ENCODE assay signal across 7 mouse cellular contexts in the genomic region with DNA sequence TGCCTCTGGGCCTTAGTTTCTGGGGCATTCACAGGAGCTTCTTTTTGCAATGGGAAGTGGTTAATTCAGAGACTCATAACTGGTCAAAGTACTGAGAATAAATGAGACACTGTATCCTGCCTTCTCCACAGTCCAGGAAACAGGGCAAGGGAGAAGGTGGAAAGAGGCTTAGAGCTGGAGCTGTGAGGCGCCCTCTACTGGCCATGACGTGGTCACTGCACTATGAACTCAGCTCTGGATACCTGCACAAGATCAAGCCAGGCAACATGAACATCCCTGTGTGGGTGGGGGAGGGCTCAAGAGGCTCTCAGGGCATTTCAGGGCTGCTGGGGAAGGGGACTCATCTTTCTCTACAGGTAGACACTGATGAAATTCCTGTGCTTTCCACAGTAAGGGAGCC. TPM values are rescaled to one million over a fixed set of nuclear protein-coding genes. Genes with fewer than 3 reads are reported as not detected.
DNase-seq lines count a peak whose midpoint lies in the region; ATAC-seq and TF ChIP-seq lines count a peak whose summit lies in the region.

No protein-coding gene starts in this region.

- H3K4me2 ChIP-seq in liver, embryonic 11.5 days: no peak overlapping the region
- H3K4me2 ChIP-seq in lung, postnatal 0 days (replicated peaks; ENCODE audit: low read depth, low read length): no peak overlapping the region

- no peaks in the 10 kb centered on the region for H3K9me3 ChIP-seq in liver, embryonic 11.5 days (ENCODE audit: control insufficient read depth, low read length)
- H3K9me3 ChIP-seq in lung, postnatal 0 days (ENCODE audit: low read length): no peaks in the 10 kb centered on the region

- H3K4me1 ChIP-seq in liver, embryonic 11.5 days (replicated peaks; ENCODE audit: control insufficient read depth, insufficient read depth, low read length): no peaks in the 10 kb centered on the region
- no peaks in the 10 kb centered on the region for H3K4me1 ChIP-seq in lung, postnatal 0 days (ENCODE audit: insufficient read depth, low read depth, low read length)

- no peak overlapping the region for H3K27ac ChIP-seq in liver, embryonic 11.5 days (ENCODE audit: low read depth, low read length)
- no peak overlapping the region for H3K27ac ChIP-seq in lung, postnatal 0 days (ENCODE audit: low read length)

- no peak overlapping the region for H3K4me3 ChIP-seq in liver, embryonic 11.5 days (ENCODE audit: low read depth, low read length)
- H3K4me3 ChIP-seq in lung, postnatal 0 days (ENCODE audit: low read depth, low read length): no peak overlapping the region

- no peak for ATAC-seq in liver, embryonic 11.5 days (replicated peaks; ENCODE audit: low FRiP score)
- peak; percentile 93 for ATAC-seq in common myeloid progenitor, adult 5-6 weeks (replicated peaks; ENCODE audit: low read depth, poor library complexity, severe bottlenecking)
- ATAC-seq in lung, postnatal 0 days: no peak

- peak; percentile 70 for TF ChIP-seq CTCF in lung, postnatal 0 days (IDR thresholded peaks at IDR 0.05)

- WGBS in liver, embryonic 11.5 days: 0% methylated on average over 2 of the region's 2 CpGs
- 10% methylated on average over 2 of the region's 2 CpGs for WGBS in lung, postnatal 0 days

- TF ChIP-seq EP300 in lung, postnatal 0 days (IDR thresholded peaks at IDR 0.05): no peak

- H3K9ac ChIP-seq in liver, embryonic 11.5 days (ENCODE audit: low read depth, low read length): no peak overlapping the region
- H3K9ac ChIP-seq in lung, postnatal 0 days (replicated peaks; ENCODE audit: low read depth): no peak overlapping the region

- H3K36me3 ChIP-seq in liver, embryonic 11.5 days (ENCODE audit: control insufficient read depth, insufficient read depth, low read length): no peaks in the 10 kb centered on the region
- no peaks in the 10 kb centered on the region for H3K36me3 ChIP-seq in lung, postnatal 0 days (ENCODE audit: insufficient read depth, low read length)

- no peaks in the 10 kb centered on the region for H3K27me3 ChIP-seq in liver, embryonic 11.5 days (replicated peaks; ENCODE audit: control insufficient read depth, insufficient read depth, low read length)
- no peaks in the 10 kb centered on the region for H3K27me3 ChIP-seq in lung, postnatal 0 days (replicated peaks; ENCODE audit: insufficient read depth, low read length)

- peak; percentile 19 for DNase-seq in liver
- no peak for DNase-seq in liver, embryonic 11.5 days (ENCODE audit: low spot score)
- DNase-seq in T-cell, adult 2 months (ENCODE audit: low spot score): peak; percentile 10
- peak; percentile 29 for DNase-seq in lung, postnatal 0 days (ENCODE audit: low spot score)
- DNase-seq in yolk sac, embryonic 10.5 days (ENCODE audit: low spot score): no peak
- no peak for DNase-seq in frontal cortex, postnatal 10 days (ENCODE audit: low spot score in 2 of 2)

RNA-seq across cellular contexts. Expression of a gene that starts 7.7 kb away (rescaled TPM):
- 3.0 and 3.1 TPM in 2 replicates for polyA plus RNA-seq in liver, embryonic 11.5 days (2014; fragmentation: Nextera tagmentation; extraction: Ambion mirVana)
- total RNA-seq in common myeloid progenitor, adult 5-6 weeks (2017): 8.3 and 8.6 TPM in 2 replicates
- 8.9 and 9.9 TPM in 2 replicates for polyA plus RNA-seq in lung, postnatal 0 days (2015; fragmentation: Nextera tagmentation; extraction: Ambion mirVana)

RNA-seq across cellular contexts. Expression of a gene that starts 33.0 kb away (rescaled TPM):
- 97.7 and 100 TPM in 2 replicates for polyA plus RNA-seq in liver, embryonic 11.5 days (2014; fragmentation: Nextera tagmentation; extraction: Ambion mirVana)
- total RNA-seq in common myeloid progenitor, adult 5-6 weeks (2017): 37.5 and 51.9 TPM in 2 replicates
- polyA plus RNA-seq in lung, postnatal 0 days (2015; fragmentation: Nextera tagmentation; extraction: Ambion mirVana): 173 and 175 TPM in 2 replicates

Comparison
In these comparisons a context has a peak if more than half of its experiments do, and no peak if none do; other contexts are left out.
1. DNase-seq: peak in liver (single experiment), T-cell, adult 2 months (single experiment) and lung, postnatal 0 days (single experiment); none in liver, embryonic 11.5 days (single experiment), yolk sac, embryonic 10.5 days (single experiment) and frontal cortex, postnatal 10 days (0 of 2).